Mouse (Mus musculus) liver, adult (tissue): ENCODE measurements around the gene Ets1.

ENCODE experiments used
- GATA4 ChIP-seq: IDR thresholded peaks from 2 replicates; pipeline ENCODE4 v1.6.1; 2014; ENCODE audit warnings: mild to moderate bottlenecking, low read length; ENCODE audit not compliant: insufficient replicate concordance

Gene Ets1

GRCm38 (mm10) chr9:32635627-32636385 lies at the start of gene Ets1:
TSS of gene Ets1 (plus strand) at chr9:32636221.
- TF ChIP-seq GATA4: no peak

GRCm38 (mm10) chr9:32589900-32590299 lies 46.1 kb upstream of the Ets1 start:
- TF ChIP-seq GATA4: no peak

- TF ChIP-seq GATA4: no peak
These were observed 45.5 kb upstream of the Ets1 start for GRCm38 (mm10) chr9:32590571-32590970.

GRCm38 (mm10) chr9:32591732-32592582 lies 44.1 kb upstream of the Ets1 start:
- no peak for TF ChIP-seq GATA4

GRCm38 (mm10) chr9:32592583-32592890 lies 43.5 kb upstream of the Ets1 start:
- TF ChIP-seq GATA4: no peak

GRCm38 (mm10) chr9:32593816-32594215 lies 42.2 kb upstream of the Ets1 start:
- TF ChIP-seq GATA4: no peak

GRCm38 (mm10) chr9:32594346-32594745 lies 41.7 kb upstream of the Ets1 start:
- TF ChIP-seq GATA4: no peak

GRCm38 (mm10) chr9:32595076-32595820 lies 40.8 kb upstream of the Ets1 start:
- no peak for TF ChIP-seq GATA4

- TF ChIP-seq GATA4: no peak
These were observed 39.7 kb upstream of the Ets1 start for GRCm38 (mm10) chr9:32596366-32596765.

GRCm38 (mm10) chr9:32601953-32602352 lies 34.1 kb upstream of the Ets1 start:
- TF ChIP-seq GATA4: no peak

- TF ChIP-seq GATA4: no peak
These were observed 32.9 kb upstream of the Ets1 start for GRCm38 (mm10) chr9:32603097-32603496.

GRCm38 (mm10) chr9:32607218-32607617 lies 28.8 kb upstream of the Ets1 start:
- TF ChIP-seq GATA4: no peak

- no peak for TF ChIP-seq GATA4
These were observed 27.0 kb upstream of the Ets1 start for GRCm38 (mm10) chr9:32608831-32609610.

- no peak for TF ChIP-seq GATA4
These were observed 25.8 kb upstream of the Ets1 start for GRCm38 (mm10) chr9:32610218-32610617.

GRCm38 (mm10) chr9:32610631-32611030 lies 25.4 kb upstream of the Ets1 start:
- TF ChIP-seq GATA4: no peak
